ENCODE assay signal across 9 mouse cellular contexts in genomic region chr6:124967766-124968165, GRCm38 (mm10). TPM values are rescaled to one million over a fixed set of nuclear protein-coding genes. Genes with fewer than 3 reads are reported as not detected.
A peak's percentile ranks its signal among the peaks of the same experiment; 100 is the strongest.
DNase-seq lines count a peak whose midpoint lies in the region; ATAC-seq lines count a peak whose summit lies in the region.
"Had no signal": no experiment of that assay in that cellular context is flagged by ENCODE, and none has a peak within 500 bp of the region (broad histone marks: within the 10 kb centered on the region; RNA-seq: fewer than 3 reads in every experiment).

No protein-coding gene starts in this region.

- 72% methylated on average over 4 of the region's 4 CpGs for WGBS in hindbrain, embryonic 10.5 days
- 63% methylated on average over 4 of the region's 4 CpGs for WGBS in hindbrain, embryonic 12.5 days

- peaks cover 5% of the 10 kb centered on the region for H3K9me3 ChIP-seq in hindbrain, embryonic 10.5 days
- H3K9me3 ChIP-seq in hindbrain, embryonic 12.5 days (replicated peaks): no peaks in the 10 kb centered on the region; the same call in 1 of the 2 replicates
- H3K9me3 ChIP-seq: embryonic facial prominence, embryonic 12.5 days had no signal

- H3K27me3 ChIP-seq in hindbrain, embryonic 10.5 days (ENCODE audit: insufficient read depth, poor library complexity, severe bottlenecking): no peaks in the 10 kb centered on the region
- no peaks in the 10 kb centered on the region for H3K27me3 ChIP-seq in hindbrain, embryonic 12.5 days
- H3K27me3 ChIP-seq: embryonic facial prominence, embryonic 12.5 days had no signal

- no peak overlapping the region for H3K27ac ChIP-seq in hindbrain, embryonic 10.5 days
- H3K27ac ChIP-seq in hindbrain, embryonic 12.5 days: no peak overlapping the region
- H3K27ac ChIP-seq: embryonic facial prominence, embryonic 12.5 days had no signal

- ATAC-seq in hindbrain, embryonic 12.5 days (ENCODE audit: low FRiP score): no peak

- peaks cover 22% of the 10 kb centered on the region for H3K4me1 ChIP-seq in hindbrain, embryonic 10.5 days (replicated peaks)
- peaks cover 16% of the 10 kb centered on the region for H3K4me1 ChIP-seq in hindbrain, embryonic 12.5 days

- DNase-seq in hindbrain, embryonic 10.5 days (ENCODE audit: low spot score): peak; percentile 42
- DNase-seq in 3T3-L1 (ENCODE audit: low read depth, low spot score) (peak; percentile 83), MN1 (ENCODE audit: low spot score) (peak; percentile 30)
- peak; percentile 53 to 78 for DNase-seq in cerebellum, postnatal 25 days
- peak; percentile 60 to 75 for DNase-seq in kidney, postnatal 25 days
- peak; percentile 68 for DNase-seq in retina, postnatal 1 day
- no peak for DNase-seq in urinary bladder, postnatal 10 days (ENCODE audit: low spot score)

- H3K4me3 ChIP-seq in hindbrain, embryonic 10.5 days: no peak overlapping the region
- no peak overlapping the region for H3K4me3 ChIP-seq in hindbrain, embryonic 12.5 days
- H3K4me3 ChIP-seq: embryonic facial prominence, embryonic 12.5 days had no signal

- no peak overlapping the region for H3K4me2 ChIP-seq in hindbrain, embryonic 12.5 days (replicated peaks)
- H3K4me2 ChIP-seq: embryonic facial prominence, embryonic 12.5 days had no signal

- H3K36me3 ChIP-seq in hindbrain, embryonic 10.5 days: peaks cover 16% of the 10 kb centered on the region
- H3K36me3 ChIP-seq in hindbrain, embryonic 12.5 days: peaks cover 3% of the 10 kb centered on the region; the same call in 1 of the 2 replicates

- no peak overlapping the region for H3K9ac ChIP-seq in hindbrain, embryonic 12.5 days
- H3K9ac ChIP-seq: embryonic facial prominence, embryonic 12.5 days had no signal

RNA-seq across cellular contexts. Expression of gene Cops7a, which starts 2.4 kb away (rescaled TPM):
- polyA plus RNA-seq in hindbrain, embryonic 10.5 days (2016; fragmentation: Nextera tagmentation; extraction: Ambion mirVana): 130 and 138 TPM in 2 replicates
- 99.5 and 101 TPM in 2 replicates for polyA plus RNA-seq in hindbrain, embryonic 12.5 days (2016; fragmentation: Nextera tagmentation; extraction: Ambion mirVana)

RNA-seq across cellular contexts. Expression of gene Pianp, which starts 28.7 kb away (rescaled TPM):
- 0.85 and 2.4 TPM in 2 replicates for polyA plus RNA-seq in hindbrain, embryonic 10.5 days (2016; fragmentation: Nextera tagmentation; extraction: Ambion mirVana)
- polyA plus RNA-seq in hindbrain, embryonic 12.5 days (2016; fragmentation: Nextera tagmentation; extraction: Ambion mirVana): 8.6 and 8.9 TPM in 2 replicates

RNA-seq across cellular contexts. Expression of gene Mlf2, which starts 36.6 kb away (rescaled TPM):
- polyA plus RNA-seq in hindbrain, embryonic 10.5 days (2016; fragmentation: Nextera tagmentation; extraction: Ambion mirVana): 417 and 499 TPM in 2 replicates
- 462 and 488 TPM in 2 replicates for polyA plus RNA-seq in hindbrain, embryonic 12.5 days (2016; fragmentation: Nextera tagmentation; extraction: Ambion mirVana)

RNA-seq across cellular contexts. Expression of gene Zfp384, which starts 41.2 kb away (rescaled TPM):
- polyA plus RNA-seq in hindbrain, embryonic 10.5 days (2016; fragmentation: Nextera tagmentation; extraction: Ambion mirVana): 8.7 and 12.8 TPM in 2 replicates
- 21.6 and 22.3 TPM in 2 replicates for polyA plus RNA-seq in hindbrain, embryonic 12.5 days (2016; fragmentation: Nextera tagmentation; extraction: Ambion mirVana)

RNA-seq across cellular contexts. Expression of gene Ptms, which starts 47.9 kb away (rescaled TPM):
- polyA plus RNA-seq in hindbrain, embryonic 10.5 days (2016; fragmentation: Nextera tagmentation; extraction: Ambion mirVana): 271 and 416 TPM in 2 replicates
- polyA plus RNA-seq in hindbrain, embryonic 12.5 days (2016; fragmentation: Nextera tagmentation; extraction: Ambion mirVana): 637 and 707 TPM in 2 replicates
